Mouse (Mus musculus): ENCODE measurements around the gene Lrp8. TPM values are rescaled to one million over a fixed set of nuclear protein-coding genes. Genes with fewer than 3 reads are reported as not detected.
A peak's percentile ranks its signal among the peaks of the same experiment; 100 is the strongest.

The Lrp8 gene
- polyA plus RNA-seq, 1 experiment from 2014 or later, result 58.1 TPM

DNA sequence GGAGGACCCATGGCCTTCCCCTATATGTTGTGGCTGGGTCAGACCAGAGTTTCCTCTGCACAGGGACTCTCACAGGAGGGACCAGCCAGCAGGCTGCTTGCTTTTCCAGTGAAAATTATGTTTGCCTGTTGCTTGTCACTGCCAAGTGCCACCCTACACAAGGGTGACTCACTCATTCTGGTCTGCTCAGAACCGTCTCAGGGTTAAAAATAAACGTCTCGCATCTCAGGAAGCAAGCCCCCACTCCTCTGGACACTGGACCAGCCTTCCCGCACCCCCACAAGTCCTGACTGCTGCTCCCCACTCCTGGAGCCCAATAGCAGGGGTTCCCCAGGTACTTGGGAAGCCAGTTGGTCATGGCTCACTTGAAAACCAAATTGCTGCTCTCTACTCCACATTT is 14.4 kb downstream of the Lrp8 start:
- 0 out of 2 replicates have a peak overlapping the region, but pooled peaks have one; percentile 8 for H3K27ac ChIP-seq (replicated peaks; ENCODE audit: low read depth, low read length)
- peaks cover 19% of the 10 kb centered on the region for H3K36me3 ChIP-seq (ENCODE audit: control insufficient read depth, insufficient read depth, low read length)
- DNase-seq (no peak), ATAC-seq (ENCODE audit: low FRiP score, low TSS enrichment) (no peak)
- H3K9me3 ChIP-seq (ENCODE audit: control insufficient read depth, low read length), result no peaks in the 10 kb centered on the region
- H3K4me1 ChIP-seq (ENCODE audit: control insufficient read depth, insufficient read depth, low read length), result peaks cover 29% of the 10 kb centered on the region
- H3K27me3 ChIP-seq (ENCODE audit: control insufficient read depth, insufficient read depth, low read length), result no peaks in the 10 kb centered on the region
- 85% methylated on average over 4 of the region's 4 CpGs for WGBS
- H3K4me2 ChIP-seq (ENCODE audit: low read length), result no peak overlapping the region
- H3K4me3 ChIP-seq (replicated peaks; ENCODE audit: low read depth, low read length), result no peak overlapping the region
- H3K9ac ChIP-seq (replicated peaks; ENCODE audit: low read length), result no peak overlapping the region

GRCm38 (mm10) chr4:107817463-107817862 is 15.4 kb downstream of the Lrp8 start:
- peaks cover 19% of the 10 kb centered on the region for H3K36me3 ChIP-seq (ENCODE audit: control insufficient read depth, insufficient read depth, low read length)
- ATAC-seq (ENCODE audit: low FRiP score, low TSS enrichment), result peak; percentile 61
- 12% methylated on average over 6 of the region's 6 CpGs for WGBS
- H3K27ac ChIP-seq (replicated peaks; ENCODE audit: low read depth, low read length), result 0 out of 2 replicates have a peak overlapping the region, but pooled peaks have one; percentile 27
- peaks cover 35% of the 10 kb centered on the region for H3K4me1 ChIP-seq (ENCODE audit: control insufficient read depth, insufficient read depth, low read length)
- H3K4me2 ChIP-seq (ENCODE audit: low read length), result no peak overlapping the region
- no peaks in the 10 kb centered on the region for H3K27me3 ChIP-seq (ENCODE audit: control insufficient read depth, insufficient read depth, low read length)
- H3K4me3 ChIP-seq (replicated peaks; ENCODE audit: low read depth, low read length), result no peak overlapping the region
- no peak overlapping the region for H3K9ac ChIP-seq (replicated peaks; ENCODE audit: low read length)
- peak; percentile 69 for DNase-seq
- no peaks in the 10 kb centered on the region for H3K9me3 ChIP-seq (ENCODE audit: control insufficient read depth, low read length)

DNA sequence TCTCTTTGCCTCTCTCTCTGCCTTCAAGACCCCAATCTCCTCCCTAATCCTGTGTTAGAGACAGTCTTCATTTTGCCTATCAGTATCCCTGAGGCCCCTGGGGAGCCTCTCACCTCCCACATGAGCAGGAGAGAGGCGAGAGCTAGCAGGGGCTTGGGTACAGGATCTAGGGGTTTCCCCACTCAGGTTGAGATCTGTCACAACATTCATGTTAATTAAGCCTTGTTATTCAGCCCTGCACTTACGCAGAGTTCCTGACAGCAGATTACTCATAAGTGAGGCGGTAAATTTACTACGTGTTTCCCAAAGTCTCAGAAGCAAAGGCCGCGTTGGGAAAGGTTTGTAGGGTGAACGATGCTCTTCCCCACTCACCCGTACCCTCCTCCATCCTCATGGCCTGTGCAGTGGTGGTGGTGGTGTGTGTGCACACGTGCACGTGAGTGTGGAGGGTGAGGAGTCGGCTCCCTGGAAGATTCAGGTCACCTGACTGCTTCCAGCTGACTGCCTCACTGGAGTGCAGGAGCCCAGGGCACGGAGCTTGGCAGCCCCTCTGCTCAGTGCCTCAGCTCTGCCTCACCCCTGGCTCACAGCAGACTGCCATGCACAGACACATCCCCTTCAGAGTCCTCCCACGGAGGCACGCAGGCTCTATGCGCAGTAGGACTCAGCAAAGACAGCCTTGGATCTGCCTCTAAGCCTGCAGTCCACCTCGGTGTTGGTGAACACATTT is 18.1 kb downstream of the Lrp8 start:
- WGBS, result 57% methylated on average over 16 of the region's 16 CpGs
- Histone ChIP-seq H3K4me2 (ENCODE audit: low read length) (no peak overlapping the region), H3K9me3 (ENCODE audit: control insufficient read depth, low read length) (no peaks in the 10 kb centered on the region), H3K36me3 (ENCODE audit: control insufficient read depth, insufficient read depth, low read length) (peaks cover 10% of the 10 kb centered on the region; the same call in 1 of the 2 replicates), H3K4me3 (replicated peaks; ENCODE audit: low read depth, low read length) (no peak overlapping the region), H3K9ac (replicated peaks; ENCODE audit: low read length) (no peak overlapping the region; the same call in 1 of the 2 replicates), H3K27ac (replicated peaks; ENCODE audit: low read depth, low read length) (peak overlapping the region; percentile 64), H3K27me3 (ENCODE audit: control insufficient read depth, insufficient read depth, low read length) (no peaks in the 10 kb centered on the region), H3K4me1 (ENCODE audit: control insufficient read depth, insufficient read depth, low read length) (peaks cover 62% of the 10 kb centered on the region)
- ATAC-seq (ENCODE audit: low FRiP score, low TSS enrichment), result no peak
- DNase-seq, result no peak

GRCm38 (mm10) chr4:107820856-107821619 is 19.0 kb downstream of the Lrp8 start:
- Histone ChIP-seq H3K9ac (replicated peaks; ENCODE audit: low read length) (no peak overlapping the region), H3K4me3 (replicated peaks; ENCODE audit: low read depth, low read length) (no peak overlapping the region), H3K4me2 (ENCODE audit: low read length) (no peak overlapping the region), H3K27me3 (ENCODE audit: control insufficient read depth, insufficient read depth, low read length) (no peaks in the 10 kb centered on the region), H3K27ac (replicated peaks; ENCODE audit: low read depth, low read length) (peak overlapping the region; percentile 64), H3K4me1 (ENCODE audit: control insufficient read depth, insufficient read depth, low read length) (peaks cover 68% of the 10 kb centered on the region), H3K36me3 (ENCODE audit: control insufficient read depth, insufficient read depth, low read length) (0 out of 2 replicates have a peak, but pooled peaks cover 9% of the 10 kb centered on the region), H3K9me3 (ENCODE audit: control insufficient read depth, low read length) (no peaks in the 10 kb centered on the region)
- WGBS, result 81% methylated on average over 8 of the region's 8 CpGs
- no peak for ATAC-seq (ENCODE audit: low FRiP score, low TSS enrichment)
- DNase-seq, result no peak

DNA sequence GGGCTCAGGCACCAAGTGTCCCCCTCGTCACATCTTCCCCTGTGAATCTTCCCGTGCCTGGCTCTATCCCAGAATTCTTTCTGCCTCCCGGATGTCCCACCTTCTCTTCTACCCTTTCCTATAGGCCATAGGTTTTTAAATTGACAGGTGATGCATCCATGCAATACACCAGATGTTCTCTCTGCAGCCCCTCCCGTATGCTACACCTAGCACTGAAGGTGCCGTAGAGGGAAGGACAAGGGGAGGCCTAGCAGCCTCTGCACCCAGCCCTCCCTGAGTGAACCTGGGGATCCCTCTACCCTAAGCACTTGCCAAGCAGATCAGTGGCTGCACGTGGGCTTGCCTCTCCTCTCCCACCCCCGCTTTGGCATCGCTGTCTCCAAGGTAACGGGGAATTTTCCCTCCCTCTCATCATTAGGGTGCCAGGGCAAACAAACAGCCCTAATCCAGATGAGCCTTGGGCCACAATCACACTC is 20.9 kb downstream of the Lrp8 start:
- ATAC-seq (ENCODE audit: low FRiP score, low TSS enrichment) (peak; percentile 52), DNase-seq (peak; percentile 83)
- H3K27me3 ChIP-seq (ENCODE audit: control insufficient read depth, insufficient read depth, low read length), result no peaks in the 10 kb centered on the region
- peak overlapping the region; percentile 9 for H3K4me3 ChIP-seq (replicated peaks; ENCODE audit: low read depth, low read length)
- WGBS, result 19% methylated on average over 9 of the region's 9 CpGs
- H3K9ac ChIP-seq (replicated peaks; ENCODE audit: low read length), result peak overlapping the region; percentile 29
- H3K4me2 ChIP-seq (ENCODE audit: low read length), result peak overlapping the region; percentile 42
- H3K27ac ChIP-seq (replicated peaks; ENCODE audit: low read depth, low read length), result peak overlapping the region; percentile 82
- peaks cover 73% of the 10 kb centered on the region for H3K4me1 ChIP-seq (ENCODE audit: control insufficient read depth, insufficient read depth, low read length)
- no peaks in the 10 kb centered on the region for H3K9me3 ChIP-seq (ENCODE audit: control insufficient read depth, low read length)
- 0 out of 2 replicates have a peak, but pooled peaks cover 2% of the 10 kb centered on the region for H3K36me3 ChIP-seq (ENCODE audit: control insufficient read depth, insufficient read depth, low read length)

DNA sequence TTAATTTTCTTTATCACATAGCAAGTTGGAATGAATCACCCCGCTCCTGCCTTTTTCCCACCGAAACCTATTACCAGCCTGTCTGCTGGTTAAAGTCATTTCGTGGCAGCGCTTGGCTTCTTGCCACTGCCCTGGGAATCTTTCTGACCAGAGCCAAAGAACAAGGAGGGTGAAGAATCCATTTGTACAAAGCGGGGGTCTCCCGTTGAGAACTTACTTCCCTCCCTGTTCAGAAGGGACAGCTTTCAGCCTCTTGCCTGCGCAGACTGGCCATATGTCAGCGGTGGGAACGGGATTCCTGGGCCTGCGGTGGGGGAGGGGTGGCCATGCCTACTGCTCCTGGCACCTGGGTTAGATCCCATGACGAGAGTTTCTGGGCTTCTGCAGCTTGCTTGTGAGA is 21.4 kb downstream of the Lrp8 start:
- Histone ChIP-seq H3K9me3 (ENCODE audit: control insufficient read depth, low read length) (no peaks in the 10 kb centered on the region), H3K4me3 (replicated peaks; ENCODE audit: low read depth, low read length) (peak overlapping the region; percentile 9), H3K4me1 (ENCODE audit: control insufficient read depth, insufficient read depth, low read length) (peaks cover 78% of the 10 kb centered on the region), H3K36me3 (ENCODE audit: control insufficient read depth, insufficient read depth, low read length) (0 out of 2 replicates have a peak, but pooled peaks cover 2% of the 10 kb centered on the region), H3K9ac (replicated peaks; ENCODE audit: low read length) (peak overlapping the region; percentile 29; the same call in 1 of the 2 replicates), H3K27ac (replicated peaks; ENCODE audit: low read depth, low read length) (peak overlapping the region; percentile 82), H3K27me3 (ENCODE audit: control insufficient read depth, insufficient read depth, low read length) (no peaks in the 10 kb centered on the region), H3K4me2 (ENCODE audit: low read length) (peak overlapping the region; percentile 42)
- DNase-seq, result peak; percentile 78
- WGBS, result 5% methylated on average over 11 of the region's 11 CpGs
- ATAC-seq (ENCODE audit: low FRiP score, low TSS enrichment), result no peak

DNA sequence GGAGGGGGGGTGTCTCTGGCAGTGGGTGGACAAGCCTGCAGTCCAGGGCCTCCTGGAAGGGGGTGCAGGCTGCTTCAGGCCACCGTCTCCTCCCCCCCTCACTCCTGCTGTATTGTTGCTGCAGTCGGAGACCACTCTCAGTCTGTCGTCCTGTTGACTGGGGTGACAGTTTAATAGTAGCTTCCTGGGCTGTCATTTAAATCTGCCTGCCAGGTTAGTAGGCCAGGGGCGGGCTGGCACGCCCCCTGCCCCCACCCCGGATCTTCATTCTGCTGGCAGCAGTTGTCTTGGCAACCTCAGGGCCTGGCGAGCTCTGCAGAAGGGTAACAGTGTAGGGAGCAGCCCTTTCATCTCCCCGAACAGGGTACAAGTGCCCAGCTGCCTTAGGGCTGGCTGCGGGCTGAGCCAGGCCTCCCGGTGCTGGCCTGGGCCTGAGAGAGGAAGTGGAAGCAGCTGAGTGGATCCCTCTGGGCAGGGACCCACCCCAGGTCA is 26.7 kb downstream of the Lrp8 start:
- no peaks in the 10 kb centered on the region for H3K36me3 ChIP-seq (ENCODE audit: control insufficient read depth, insufficient read depth, low read length)
- DNase-seq (peak; percentile 78), ATAC-seq (ENCODE audit: low FRiP score, low TSS enrichment) (peak; percentile 61)
- WGBS, result 2% methylated on average over 10 of the region's 10 CpGs
- H3K9ac ChIP-seq (replicated peaks; ENCODE audit: low read length), result peak overlapping the region; percentile 42
- H3K4me3 ChIP-seq (replicated peaks; ENCODE audit: low read depth, low read length), result no peak overlapping the region
- peak overlapping the region; percentile 23; the same call in 1 of the 2 replicates for H3K4me2 ChIP-seq (ENCODE audit: low read length)
- no peaks in the 10 kb centered on the region for H3K9me3 ChIP-seq (ENCODE audit: control insufficient read depth, low read length)
- peak overlapping the region; percentile 81 for H3K27ac ChIP-seq (replicated peaks; ENCODE audit: low read depth, low read length)
- H3K27me3 ChIP-seq (ENCODE audit: control insufficient read depth, insufficient read depth, low read length), result no peaks in the 10 kb centered on the region
- peaks cover 88% of the 10 kb centered on the region for H3K4me1 ChIP-seq (ENCODE audit: control insufficient read depth, insufficient read depth, low read length)

DNA sequence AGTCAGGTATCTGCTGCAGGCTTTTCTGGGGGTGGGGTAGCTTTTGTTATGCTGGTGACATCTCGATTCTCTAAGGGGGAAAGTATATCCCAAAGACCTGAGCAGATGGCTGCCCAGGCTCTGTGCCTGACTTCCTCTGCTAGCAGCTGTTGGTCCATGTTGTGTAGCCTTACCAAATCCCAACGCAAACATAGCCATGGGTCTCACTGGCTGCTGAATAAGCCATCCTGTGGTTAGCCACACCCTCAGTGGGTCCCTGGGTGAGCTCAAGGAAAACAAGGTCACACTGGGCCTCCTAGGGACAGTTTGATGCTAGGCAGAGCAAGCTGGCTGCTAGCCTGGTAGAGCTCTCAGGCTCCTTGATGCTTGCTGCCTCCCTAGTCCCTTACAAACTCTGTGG is 27.6 kb downstream of the Lrp8 start:
- Histone ChIP-seq H3K4me2 (ENCODE audit: low read length) (0 out of 2 replicates have a peak overlapping the region, but pooled peaks have one; percentile 23), H3K9ac (replicated peaks; ENCODE audit: low read length) (peak overlapping the region; percentile 42), H3K36me3 (ENCODE audit: control insufficient read depth, insufficient read depth, low read length) (no peaks in the 10 kb centered on the region), H3K27me3 (ENCODE audit: control insufficient read depth, insufficient read depth, low read length) (no peaks in the 10 kb centered on the region), H3K9me3 (ENCODE audit: control insufficient read depth, low read length) (no peaks in the 10 kb centered on the region), H3K4me1 (ENCODE audit: control insufficient read depth, insufficient read depth, low read length) (peaks cover 88% of the 10 kb centered on the region), H3K27ac (replicated peaks; ENCODE audit: low read depth, low read length) (peak overlapping the region; percentile 81), H3K4me3 (replicated peaks; ENCODE audit: low read depth, low read length) (no peak overlapping the region)
- DNase-seq, result no peak
- no peak for ATAC-seq (ENCODE audit: low FRiP score, low TSS enrichment)
- WGBS, result 18% methylated on average over 2 of the region's 2 CpGs
